Mouse (Mus musculus) kidney, adult 2 months (tissue): ENCODE measurements around the gene Rcn1. TPM values are rescaled to one million over a fixed set of nuclear protein-coding genes. Genes with fewer than 3 reads are reported as not detected.

Source experiments
- DNase-seq: peaks from one replicate; pipeline ENCODE4 v3.0.0; 2021
- H3K27ac ChIP-seq: fragments of 200-500 bp; 2 replicates; pipeline ENCODE4 v1.5.1; 2012; ENCODE audit warnings: low read depth, low read length, control low read depth, inconsistent platforms; ENCODE audit not compliant: insufficient read depth
- H3K27me3 ChIP-seq: fragments of 200-500 bp; replicated peaks from 2 replicates; pipeline ENCODE4 v1.6.1; 2012; ENCODE audit warnings: mild to moderate bottlenecking, moderate library complexity, low read length, inconsistent platforms; ENCODE audit not compliant: control insufficient read depth, insufficient read depth
- H3K36me3 ChIP-seq: fragments of 200-500 bp; 2 replicates; pipeline ENCODE4 v1.6.1; 2012; ENCODE audit warnings: mild to moderate bottlenecking, moderate library complexity, low read length, inconsistent platforms; ENCODE audit not compliant: control insufficient read depth, insufficient read depth
- H3K4me1 ChIP-seq: fragments of 200-500 bp; 2 replicates; pipeline ENCODE4 v1.6.1; 2011; ENCODE audit warnings: low read length; ENCODE audit not compliant: control insufficient read depth, insufficient read depth
- H3K4me3 ChIP-seq: fragments of 200-500 bp; 2 replicates; pipeline ENCODE4 v1.5.1; 2011; ENCODE audit warnings: mild to moderate bottlenecking, low read depth, low read length, control low read depth; ENCODE audit not compliant: insufficient read depth
- CTCF ChIP-seq: fragments of 200-500 bp; conservative IDR thresholded peaks from 2 replicates; pipeline ENCODE4 v1.5.1; 2011; ENCODE audit warnings: low read depth, mild to moderate bottlenecking, control low read depth, low read length, moderate library complexity, mixed read lengths; ENCODE audit not compliant: insufficient read depth, insufficient read length
- POLR2A ChIP-seq: fragments of 200-500 bp; IDR thresholded peaks from one replicate; pipeline ENCODE4 v1.6.1; 2011; ENCODE audit warnings: low read depth, low read length, control low read depth
- WGBS: fragments of 180-500 bp; shearing (Covaris S2); methylation state at CpG from one replicate; pipeline ENCODE4 v1.1.7; 2018; 5-methylcytosine and 5-hydroxymethylcytosine counted together
- polyA plus RNA-seq: library from polyadenylated mRNA; depleted of rRNA; stranded (reverse); fragments of >200 nt; gene quantifications from 2 replicates; pipeline ENCODE4 v1.2.3, GENCODE M21; 2012

Gene Rcn1
- polyA plus RNA-seq, 1 experiment: 5.4 TPM

DNA sequence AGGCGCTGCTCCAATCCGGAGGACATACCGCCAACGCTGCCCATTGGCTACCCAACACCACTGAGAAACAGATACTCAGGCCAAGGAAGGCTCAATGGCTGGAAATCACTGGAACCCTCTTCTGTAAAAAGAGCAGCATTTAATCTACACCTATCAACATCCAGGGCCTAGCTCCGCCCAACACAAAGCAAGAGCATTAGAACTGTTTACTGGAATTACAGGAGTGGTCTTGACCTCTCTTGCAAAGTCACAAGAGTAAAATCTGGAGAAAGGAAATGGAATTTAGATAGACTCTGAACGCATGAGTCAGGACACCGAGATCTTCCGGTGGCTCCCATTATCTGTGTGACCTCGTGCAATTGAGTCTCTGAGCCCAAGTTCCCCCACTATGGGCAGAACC, 3.1 kb downstream of the Rcn1 start:
- H3K4me3 ChIP-seq: no peak overlapping the region
- no peak overlapping the region for H3K27ac ChIP-seq
- H3K4me1 ChIP-seq: no peaks in the 10 kb centered on the region
- H3K27me3 ChIP-seq: no peaks in the 10 kb centered on the region
- WGBS: 89% methylated on average over 9 of the region's 9 CpGs
- no peak for DNase-seq
- no peaks in the 10 kb centered on the region for H3K36me3 ChIP-seq
- TF ChIP-seq CTCF (no peak), POLR2A (no peak)

DNA sequence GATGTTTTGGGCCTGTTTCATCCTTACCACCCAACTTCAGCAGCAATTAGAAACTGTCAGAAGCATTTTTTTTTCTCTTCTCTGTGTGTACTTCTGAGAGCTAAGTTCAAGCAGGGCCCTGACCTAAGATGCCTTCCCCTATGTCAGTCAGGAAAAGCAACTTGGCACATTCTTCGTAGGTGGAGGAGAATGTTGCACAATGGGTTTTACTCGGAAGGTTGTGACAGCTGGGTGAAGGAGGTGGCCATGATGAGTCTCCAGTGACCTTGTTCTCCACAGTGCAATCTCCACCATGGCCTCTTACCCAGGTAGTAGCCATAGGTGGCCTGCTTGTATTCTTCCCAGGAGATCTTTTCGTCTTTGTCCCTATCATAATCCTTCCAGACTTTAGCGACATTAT, 4.7 kb downstream of the Rcn1 start:
- H3K36me3 ChIP-seq: no peaks in the 10 kb centered on the region

DNA sequence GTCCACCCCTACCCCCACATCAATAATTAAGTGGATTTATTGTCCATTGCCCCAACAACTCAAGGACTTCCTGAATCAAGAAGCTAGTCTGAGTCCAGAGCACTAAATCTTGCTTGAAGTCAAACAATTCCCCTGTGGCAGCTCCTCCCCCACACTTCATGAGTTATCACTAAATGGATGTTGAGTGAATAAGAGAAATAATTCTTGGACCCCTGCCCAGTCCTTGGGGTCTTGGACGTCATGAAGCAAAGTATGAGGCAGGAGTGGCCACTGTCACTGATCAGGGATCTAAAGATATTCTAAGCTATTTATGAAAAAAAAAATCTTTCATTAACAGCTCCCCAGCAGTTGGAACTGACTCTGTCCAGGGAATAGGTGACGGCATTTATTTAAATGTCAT, 6.6 kb downstream of the Rcn1 start:
- Histone ChIP-seq H3K27ac (no peak overlapping the region), H3K36me3 (no peaks in the 10 kb centered on the region), H3K4me1 (no peaks in the 10 kb centered on the region), H3K4me3 (no peak overlapping the region), H3K27me3 (no peaks in the 10 kb centered on the region)
- TF ChIP-seq CTCF (no peak), POLR2A (no peak)
- WGBS: 65% methylated on average over 2 of the region's 2 CpGs
- DNase-seq: no peak

More for the DNA sequence above, 4.7 kb downstream of the Rcn1 start:
- no peak overlapping the region for H3K4me3 ChIP-seq
- TF ChIP-seq POLR2A (no peak), CTCF (no peak)
- no peak overlapping the region for H3K27ac ChIP-seq
- DNase-seq: no peak
- 73% methylated on average over 4 of the region's 4 CpGs for WGBS
- no peaks in the 10 kb centered on the region for H3K4me1 ChIP-seq
- no peaks in the 10 kb centered on the region for H3K27me3 ChIP-seq

- Histone ChIP-seq H3K4me3 (no peak overlapping the region), H3K36me3 (no peaks in the 10 kb centered on the region), H3K27me3 (no peaks in the 10 kb centered on the region), H3K4me1 (no peaks in the 10 kb centered on the region), H3K27ac (no peak overlapping the region)
- DNase-seq: no peak
- 95% methylated on average over 4 of the region's 4 CpGs for WGBS
- no peak for TF ChIP-seq CTCF
- TF ChIP-seq POLR2A: no peak
Observed at GRCm38 (mm10) chr2:105391414-105391784, 7.7 kb downstream of the Rcn1 start.

GRCm38 (mm10) chr2:105390653-105391413, 8.3 kb downstream of the Rcn1 start:
- TF ChIP-seq POLR2A: no peak
- no peak for TF ChIP-seq CTCF
- Histone ChIP-seq H3K27ac (no peak overlapping the region), H3K4me3 (no peak overlapping the region), H3K4me1 (no peaks in the 10 kb centered on the region), H3K36me3 (no peaks in the 10 kb centered on the region), H3K27me3 (no peaks in the 10 kb centered on the region)
- WGBS: 93% methylated on average over 6 of the region's 6 CpGs
- no peak for DNase-seq

- Histone ChIP-seq H3K27ac (no peak overlapping the region), H3K4me3 (no peak overlapping the region), H3K27me3 (no peaks in the 10 kb centered on the region), H3K4me1 (0 out of 2 replicates have a peak, but pooled peaks cover 3% of the 10 kb centered on the region), H3K36me3 (no peaks in the 10 kb centered on the region)
- WGBS: 76% methylated on average over 17 of the region's 17 CpGs
- no peak for TF ChIP-seq POLR2A
- TF ChIP-seq CTCF: no peak
- DNase-seq: no peak
Observed at GRCm38 (mm10) chr2:105389007-105389890, 9.9 kb downstream of the Rcn1 start.

GRCm38 (mm10) chr2:105386418-105386817, 12.7 kb downstream of the Rcn1 start:
- H3K27me3 ChIP-seq: no peaks in the 10 kb centered on the region
- H3K27ac ChIP-seq: no peak overlapping the region
- no peak for DNase-seq
- H3K4me1 ChIP-seq: 0 out of 2 replicates have a peak, but pooled peaks cover 3% of the 10 kb centered on the region
- TF ChIP-seq POLR2A: no peak
- TF ChIP-seq CTCF: no peak
- H3K36me3 ChIP-seq: no peaks in the 10 kb centered on the region
- WGBS: 79% methylated on average over 4 of the region's 4 CpGs
- no peak overlapping the region for H3K4me3 ChIP-seq
